In the genomic region with DNA sequence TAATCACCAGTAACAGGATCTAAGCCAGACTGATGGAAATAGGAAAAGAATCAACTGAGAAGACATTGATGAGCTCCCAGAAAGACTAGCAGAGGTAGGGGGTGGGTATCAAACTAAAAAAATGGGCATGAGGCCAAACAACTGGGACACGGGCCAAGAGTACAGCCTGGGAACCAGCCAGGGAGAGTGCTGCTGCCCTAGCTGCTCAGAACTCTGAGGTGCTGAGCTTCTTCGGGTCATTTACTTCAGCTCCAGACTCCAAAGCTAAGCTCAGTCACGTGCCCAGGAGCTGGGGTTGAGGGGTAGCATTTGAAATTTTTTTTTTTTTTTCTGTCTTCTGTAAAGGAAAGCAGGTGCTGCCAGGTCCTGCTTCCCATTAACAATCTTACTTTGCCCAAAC, we compare ENCODE assay signal across 9 mouse cellular contexts. TPM values are rescaled to one million over a fixed set of nuclear protein-coding genes. Genes with fewer than 3 reads are reported as not detected.
DNase-seq lines count a peak whose midpoint lies in the region; ATAC-seq lines count a peak whose summit lies in the region.
"Had no signal": no experiment of that assay in that cellular context is flagged by ENCODE, and none has a peak within 500 bp of the region (broad histone marks: within the 10 kb centered on the region; RNA-seq: fewer than 3 reads in every experiment).

No protein-coding gene starts in this region.

- peak; percentile 45 for DNase-seq in hindbrain, embryonic 14.5 days (ENCODE audit: low spot score)
- DNase-seq in 3134 (ENCODE audit: extremely low read depth, insufficient read length, low spot score) (peak; percentile 24), adipocyte (ENCODE audit: low spot score) (peak; percentile 59)
- DNase-seq in kidney, postnatal 25 days, result peak; percentile 93 to 94
- DNase-seq in right cerebral cortex, postnatal 4 days, result peak; percentile 59
- no peak for DNase-seq in c-Kit-positive CD71-positive TER-119-positive erythroid progenitor cells, embryonic 14.5 days (ENCODE audit: low spot score)
- no peak for DNase-seq in cerebellum, postnatal 36 days

- ATAC-seq in hindbrain, embryonic 14.5 days (ENCODE audit: low FRiP score), result no peak
- no peak for ATAC-seq in hindbrain, embryonic 13.5 days (ENCODE audit: low FRiP score)

- no peak overlapping the region for H3K27ac ChIP-seq in hindbrain, embryonic 14.5 days
- no peak overlapping the region for H3K27ac ChIP-seq in hindbrain, embryonic 13.5 days
- H3K27ac ChIP-seq: heart, embryonic 13.5 days had no signal

- no peaks in the 10 kb centered on the region for H3K4me1 ChIP-seq in hindbrain, embryonic 14.5 days (replicated peaks; ENCODE audit: control insufficient read depth, insufficient read depth, low read length)
- H3K4me1 ChIP-seq in hindbrain, embryonic 13.5 days (replicated peaks), result no peaks in the 10 kb centered on the region

- no peak overlapping the region for H3K9ac ChIP-seq in hindbrain, embryonic 14.5 days
- H3K9ac ChIP-seq in hindbrain, embryonic 13.5 days, result no peak overlapping the region
- H3K9ac ChIP-seq: heart, embryonic 13.5 days had no signal

- 50% methylated on average over 3 of the region's 3 CpGs for WGBS in hindbrain, embryonic 14.5 days
- 59% methylated on average over 3 of the region's 3 CpGs for WGBS in hindbrain, embryonic 13.5 days

- no peaks in the 10 kb centered on the region for H3K36me3 ChIP-seq in hindbrain, embryonic 14.5 days (replicated peaks; ENCODE audit: control insufficient read depth, insufficient read depth)
- H3K36me3 ChIP-seq in hindbrain, embryonic 13.5 days, result peaks cover 4% of the 10 kb centered on the region; the same call in 1 of the 2 replicates
- H3K36me3 ChIP-seq: heart, embryonic 13.5 days had no signal

- H3K9me3 ChIP-seq in hindbrain, embryonic 14.5 days (ENCODE audit: control insufficient read depth, low read length), result peaks cover 32% of the 10 kb centered on the region
- peaks cover 29% of the 10 kb centered on the region for H3K9me3 ChIP-seq in hindbrain, embryonic 13.5 days

- no peak overlapping the region for H3K4me2 ChIP-seq in hindbrain, embryonic 14.5 days (replicated peaks)
- H3K4me2 ChIP-seq in hindbrain, embryonic 13.5 days, result no peak overlapping the region
- H3K4me2 ChIP-seq: heart, embryonic 13.5 days had no signal

- no peaks in the 10 kb centered on the region for H3K27me3 ChIP-seq in hindbrain, embryonic 14.5 days (ENCODE audit: control insufficient read depth, insufficient read depth, low read length)
- H3K27me3 ChIP-seq in hindbrain, embryonic 13.5 days, result no peaks in the 10 kb centered on the region
- H3K27me3 ChIP-seq: heart, embryonic 13.5 days had no signal

- no peak overlapping the region for H3K4me3 ChIP-seq in hindbrain, embryonic 14.5 days (replicated peaks; ENCODE audit: low read length)
- no peak overlapping the region for H3K4me3 ChIP-seq in hindbrain, embryonic 13.5 days
- H3K4me3 ChIP-seq: heart, embryonic 13.5 days had no signal

RNA-seq across cellular contexts. Expression of a gene that starts 10.1 kb away (rescaled TPM):
- 59.3 and 69.2 TPM in 2 replicates for polyA plus RNA-seq in hindbrain, embryonic 14.5 days (2014; fragmentation: Nextera tagmentation; extraction: Ambion mirVana)
- polyA plus RNA-seq in hindbrain, embryonic 13.5 days (2015; fragmentation: Nextera tagmentation; extraction: Ambion mirVana), result 75.2 and 79.7 TPM in 2 replicates

RNA-seq across cellular contexts. Expression of a gene that starts 52.5 kb away (rescaled TPM):
- polyA plus RNA-seq in hindbrain, embryonic 14.5 days (2014; fragmentation: Nextera tagmentation; extraction: Ambion mirVana), result 1.6 and 1.7 TPM in 2 replicates
- polyA plus RNA-seq in hindbrain, embryonic 13.5 days (2015; fragmentation: Nextera tagmentation; extraction: Ambion mirVana), result 1.3 and 1.5 TPM in 2 replicates

Comparison
In these comparisons a context has a peak if more than half of its experiments do, and no peak if none do; other contexts are left out.
1. DNase-seq: peak in hindbrain, embryonic 14.5 days (single experiment), 3134 (single experiment), adipocyte (single experiment), kidney, postnatal 25 days (2 of 2) and right cerebral cortex, postnatal 4 days (single experiment); none in c-Kit-positive CD71-positive TER-119-positive erythroid progenitor cells, embryonic 14.5 days (single experiment) and cerebellum, postnatal 36 days (0 of 2).